Comparison of ENCODE assay signal across 8 mouse cellular contexts in genomic region chr14:21983311-21983949, GRCm38 (mm10). TPM values are rescaled to one million over a fixed set of nuclear protein-coding genes. Genes with fewer than 3 reads are reported as not detected.
DNase-seq lines count a peak whose midpoint lies in the region; ATAC-seq lines count a peak whose summit lies in the region.

No protein-coding gene starts in this region.

- peaks cover 42% of the 10 kb centered on the region for H3K4me1 ChIP-seq in midbrain, embryonic 13.5 days (replicated peaks)

- no peak for ATAC-seq in midbrain, embryonic 13.5 days

- peak; percentile 30 to 35 for DNase-seq in cerebellum, postnatal 25 days
- no peak for DNase-seq in cerebellum, adult 11-12 months
- peak; percentile 59 for DNase-seq in embryo, embryonic 11 days
- DNase-seq in heart, postnatal 10 days: peak; percentile 35 to 47
- DNase-seq in kidney, postnatal 4 days: peak; percentile 58 to 76
- no peak for DNase-seq in left cerebral cortex, adult 8-10 months (ENCODE audit: low spot score in 2 of 2)
- DNase-seq in left cerebral cortex, postnatal 14 days (ENCODE audit: low spot score in 2 of 2): no peak

- 1% methylated on average over 22 of the region's 22 CpGs for WGBS in midbrain, embryonic 13.5 days

- peak overlapping the region; percentile 70 for H3K27ac ChIP-seq in midbrain, embryonic 13.5 days

- peak overlapping the region; percentile 45 for H3K4me3 ChIP-seq in midbrain, embryonic 13.5 days (replicated peaks)

- peaks cover 11% of the 10 kb centered on the region; the same call in 1 of the 2 replicates for H3K36me3 ChIP-seq in midbrain, embryonic 13.5 days

- no peaks in the 10 kb centered on the region for H3K9me3 ChIP-seq in midbrain, embryonic 13.5 days

- intact Hi-C loops in heart, postnatal 10 days (cut with DNase I): loop anchor here (10.0 kb wide), 1 partner anchor 831 kb away; no protein-coding TSS in a partner anchor
- intact Hi-C loops in left cerebral cortex, postnatal 14 days (cut with DNase I): loop anchor here (10.0 kb wide), 1 partner anchor 1421 kb away; no protein-coding TSS in a partner anchor

- H3K4me2 ChIP-seq in midbrain, embryonic 13.5 days (replicated peaks): peak overlapping the region; percentile 66

- peak overlapping the region; percentile 69 for H3K9ac ChIP-seq in midbrain, embryonic 13.5 days (replicated peaks)

- H3K27me3 ChIP-seq in midbrain, embryonic 13.5 days: peaks cover 34% of the 10 kb centered on the region

RNA-seq across cellular contexts. Expression of gene Zfp503, which starts 6.0 kb away (rescaled TPM):
- total RNA-seq in heart, postnatal 10 days (2021): 1 to 10 TPM; 2.4 to 3.3 TPM
- polyA plus RNA-seq in midbrain, embryonic 13.5 days (2015; fragmentation: Nextera tagmentation; extraction: Ambion mirVana): 8.0 and 11.0 TPM in 2 replicates
- 1 to 10 TPM; 3.7 to 6.1 (median 5.1) TPM for total RNA-seq in left cerebral cortex, adult 8-10 months (2022)
- total RNA-seq in left cerebral cortex, postnatal 14 days (2021): 1 to 10 TPM; 1.7 to 3.6 TPM

RNA-seq across cellular contexts. Expression of gene Lrmda, which starts 36.1 kb away (rescaled TPM):
- total RNA-seq in heart, postnatal 10 days (2021): 1 to 10 TPM; 1.1 to 2.1 TPM
- polyA plus RNA-seq in midbrain, embryonic 13.5 days (2015; fragmentation: Nextera tagmentation; extraction: Ambion mirVana): 0.23 TPM in 1 of 2 replicates, not detected in the other
- 1 to 10 TPM; 1.2 to 2.4 (median 1.3) TPM for total RNA-seq in left cerebral cortex, adult 8-10 months (2022)
- total RNA-seq in left cerebral cortex, postnatal 14 days (2021): under 1 TPM; 0.66 to 0.97 TPM

Comparison
In these comparisons a context has a peak if more than half of its experiments do, and no peak if none do; other contexts are left out.
1. DNase-seq: peak in cerebellum, postnatal 25 days (2 of 2), embryo, embryonic 11 days (single experiment), heart, postnatal 10 days (2 of 2) and kidney, postnatal 4 days (2 of 2); none in cerebellum, adult 11-12 months (single experiment), left cerebral cortex, adult 8-10 months (0 of 2) and left cerebral cortex, postnatal 14 days (0 of 2).